Mouse (Mus musculus): ENCODE results near the gene Hhipl1. TPM values are rescaled to one million over a fixed set of nuclear protein-coding genes. Genes with fewer than 3 reads are reported as not detected.

Hhipl1 gene
- polyA plus RNA-seq, 1 experiment from 2014 or later = 0.32 TPM

DNA sequence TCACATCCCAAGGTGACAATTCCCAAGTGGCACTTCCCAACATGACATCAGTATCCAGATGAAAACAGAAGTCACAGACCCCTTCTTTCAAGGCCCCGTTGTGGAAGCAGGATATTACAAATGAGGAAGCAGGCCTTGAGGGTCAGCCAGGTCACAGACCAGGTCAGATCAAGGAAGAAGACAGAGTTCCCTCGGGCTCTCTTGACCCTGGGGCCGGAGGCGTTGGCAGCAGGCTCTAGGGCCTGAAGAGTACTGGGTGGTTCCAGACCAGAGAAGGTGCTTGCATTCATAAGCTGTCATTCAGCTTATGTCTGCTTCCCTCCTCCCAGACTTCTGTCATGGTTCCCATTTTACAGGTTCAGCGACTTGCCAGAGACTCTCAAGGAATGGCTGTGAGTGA, 36.4 kb upstream of the Hhipl1 start:
- Histone ChIP-seq H3K4me2 (ENCODE audit: low read depth, severe bottlenecking) (no peak overlapping the region), H3K9ac (ENCODE audit: low read length) (no peak overlapping the region), H3K4me3 (ENCODE audit: low read depth, low read length) (no peak overlapping the region), H3K27ac (replicated peaks; ENCODE audit: low read depth, low read length) (no peak overlapping the region), H3K36me3 (ENCODE audit: control insufficient read depth, insufficient read depth, low read length) (no peaks in the 10 kb centered on the region), H3K4me1 (ENCODE audit: control insufficient read depth, insufficient read depth, low read length) (peaks cover 44% of the 10 kb centered on the region), H3K27me3 (ENCODE audit: control insufficient read depth, insufficient read depth, low read length) (peaks cover 12% of the 10 kb centered on the region), H3K9me3 (ENCODE audit: control insufficient read depth, low read length) (no peaks in the 10 kb centered on the region)
- WGBS = 67% methylated on average over 5 of the region's 5 CpGs
- DNase-seq (ENCODE audit: low spot score) (no peak), ATAC-seq (ENCODE audit: insufficient number of reproducible peaks, low FRiP score, low TSS enrichment, low read depth) (no peak)

DNA sequence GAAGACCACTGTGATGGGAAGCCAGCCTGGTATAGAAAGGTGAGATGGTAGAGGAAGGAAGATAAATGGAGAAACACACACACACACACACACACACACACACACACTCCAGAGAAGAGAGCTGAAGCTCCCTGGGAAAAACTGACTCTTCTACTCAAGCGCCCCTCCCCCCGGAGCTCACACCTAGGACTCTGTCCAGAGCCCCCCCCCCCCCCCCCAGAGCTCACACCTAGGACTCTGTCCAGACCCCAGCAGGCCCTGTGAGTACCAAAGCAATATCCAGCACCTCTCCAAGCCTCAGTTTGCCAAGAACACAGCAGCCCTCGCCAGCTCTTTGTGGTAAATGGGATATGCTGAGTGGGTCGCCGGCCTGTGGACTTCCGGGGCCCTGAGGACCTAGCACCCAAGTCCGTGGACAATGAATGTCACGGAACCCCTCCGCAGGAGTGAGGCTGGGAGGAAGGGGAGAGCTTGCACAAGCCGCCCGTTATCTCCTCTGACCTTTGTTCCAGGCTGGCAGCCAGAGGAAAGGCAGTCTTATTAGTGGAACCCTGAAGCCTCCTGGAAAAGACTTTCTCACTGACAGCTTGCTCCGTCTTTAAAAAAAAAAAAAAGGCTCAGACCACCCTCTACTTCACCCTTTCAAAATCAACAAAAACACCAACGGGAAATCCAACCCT, 35.7 kb upstream of the Hhipl1 start:
- Histone ChIP-seq H3K9me3 (ENCODE audit: control insufficient read depth, low read length) (no peaks in the 10 kb centered on the region), H3K36me3 (ENCODE audit: control insufficient read depth, insufficient read depth, low read length) (no peaks in the 10 kb centered on the region), H3K27me3 (ENCODE audit: control insufficient read depth, insufficient read depth, low read length) (peaks cover 12% of the 10 kb centered on the region), H3K4me2 (ENCODE audit: low read depth, severe bottlenecking) (no peak overlapping the region), H3K4me1 (ENCODE audit: control insufficient read depth, insufficient read depth, low read length) (peaks cover 43% of the 10 kb centered on the region), H3K4me3 (ENCODE audit: low read depth, low read length) (no peak overlapping the region), H3K9ac (ENCODE audit: low read length) (no peak overlapping the region), H3K27ac (replicated peaks; ENCODE audit: low read depth, low read length) (no peak overlapping the region)
- no peak for ATAC-seq (ENCODE audit: insufficient number of reproducible peaks, low FRiP score, low TSS enrichment, low read depth)
- 73% methylated on average over 13 of the region's 13 CpGs for WGBS
- DNase-seq (ENCODE audit: low spot score) = no peak

GRCm38 (mm10) chr12:108271351-108272142, 34.5 kb upstream of the Hhipl1 start:
- H3K4me2 ChIP-seq (ENCODE audit: low read depth, severe bottlenecking) = no peak overlapping the region
- no peaks in the 10 kb centered on the region for H3K36me3 ChIP-seq (ENCODE audit: control insufficient read depth, insufficient read depth, low read length)
- no peaks in the 10 kb centered on the region for H3K9me3 ChIP-seq (ENCODE audit: control insufficient read depth, low read length)
- peaks cover 12% of the 10 kb centered on the region for H3K27me3 ChIP-seq (ENCODE audit: control insufficient read depth, insufficient read depth, low read length)
- no peak overlapping the region for H3K4me3 ChIP-seq (ENCODE audit: low read depth, low read length)
- peaks cover 33% of the 10 kb centered on the region for H3K4me1 ChIP-seq (ENCODE audit: control insufficient read depth, insufficient read depth, low read length)
- no peak for DNase-seq (ENCODE audit: low spot score)
- no peak overlapping the region for H3K27ac ChIP-seq (replicated peaks; ENCODE audit: low read depth, low read length)
- ATAC-seq (ENCODE audit: insufficient number of reproducible peaks, low FRiP score, low TSS enrichment, low read depth) = no peak
- 89% methylated on average over 16 of the region's 16 CpGs for WGBS
- no peak overlapping the region for H3K9ac ChIP-seq (ENCODE audit: low read length)

- Histone ChIP-seq H3K36me3 (ENCODE audit: control insufficient read depth, insufficient read depth, low read length) (no peaks in the 10 kb centered on the region), H3K4me1 (ENCODE audit: control insufficient read depth, insufficient read depth, low read length) (peaks cover 34% of the 10 kb centered on the region), H3K27me3 (ENCODE audit: control insufficient read depth, insufficient read depth, low read length) (peaks cover 12% of the 10 kb centered on the region), H3K27ac (replicated peaks; ENCODE audit: low read depth, low read length) (no peak overlapping the region), H3K9me3 (ENCODE audit: control insufficient read depth, low read length) (no peaks in the 10 kb centered on the region), H3K4me3 (ENCODE audit: low read depth, low read length) (no peak overlapping the region), H3K4me2 (ENCODE audit: low read depth, severe bottlenecking) (no peak overlapping the region), H3K9ac (ENCODE audit: low read length) (no peak overlapping the region)
- ATAC-seq (ENCODE audit: insufficient number of reproducible peaks, low FRiP score, low TSS enrichment, low read depth) (no peak), DNase-seq (ENCODE audit: low spot score) (no peak)
- 58% methylated on average over 7 of the region's 7 CpGs for WGBS
Observed at GRCm38 (mm10) chr12:108272143-108272635, 33.9 kb upstream of the Hhipl1 start.

DNA sequence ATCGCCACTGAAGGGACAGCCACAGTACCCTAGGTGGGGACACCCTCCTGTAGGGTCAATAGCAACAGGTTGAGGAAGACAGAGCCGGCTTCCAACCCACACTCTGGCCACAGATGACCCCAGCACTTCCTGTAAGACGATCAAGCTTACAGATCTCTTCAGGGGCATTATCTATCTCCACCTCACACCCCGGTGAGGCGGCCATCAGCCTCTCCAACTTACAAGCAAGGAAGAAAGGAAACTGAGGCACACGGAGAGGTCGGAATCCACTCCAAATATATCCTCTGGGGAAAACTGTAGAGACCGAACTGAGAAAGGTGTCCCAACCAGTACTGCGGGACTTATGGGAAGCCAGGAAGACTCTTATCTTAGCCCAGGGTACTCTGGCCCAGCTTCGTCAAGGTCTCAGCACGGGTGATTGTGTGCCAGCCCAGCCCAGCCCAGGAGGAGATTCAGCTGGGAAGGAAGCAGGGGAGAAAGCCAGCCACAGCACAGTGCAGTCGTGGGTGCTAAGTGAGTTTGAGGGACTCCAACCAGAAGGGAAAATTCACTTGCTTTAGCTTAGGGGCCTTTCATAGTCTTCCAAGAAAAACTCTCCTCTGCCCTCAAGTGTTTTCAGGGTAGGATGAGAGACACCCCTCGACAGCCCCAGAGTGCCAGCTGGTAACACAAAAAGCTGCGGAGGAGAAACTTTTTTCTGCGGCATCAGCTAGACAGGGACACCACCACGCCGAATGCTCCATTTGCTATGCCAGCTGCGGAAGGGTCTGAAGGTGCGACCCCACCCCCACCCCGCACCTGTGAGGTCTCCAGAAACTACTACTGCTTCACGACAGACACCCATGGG, 32.4 kb upstream of the Hhipl1 start:
- H3K4me3 ChIP-seq (ENCODE audit: low read depth, low read length) = peak overlapping the region; percentile 59
- H3K27me3 ChIP-seq (ENCODE audit: control insufficient read depth, insufficient read depth, low read length) = peaks cover 12% of the 10 kb centered on the region
- H3K4me2 ChIP-seq (ENCODE audit: low read depth, severe bottlenecking) = peak overlapping the region; percentile 98
- no peak for DNase-seq (ENCODE audit: low spot score)
- WGBS = 5% methylated on average over 21 of the region's 21 CpGs
- ATAC-seq (ENCODE audit: insufficient number of reproducible peaks, low FRiP score, low TSS enrichment, low read depth) = no peak
- peak overlapping the region; percentile 61 for H3K9ac ChIP-seq (ENCODE audit: low read length)
- no peaks in the 10 kb centered on the region for H3K36me3 ChIP-seq (ENCODE audit: control insufficient read depth, insufficient read depth, low read length)
- H3K9me3 ChIP-seq (ENCODE audit: control insufficient read depth, low read length) = no peaks in the 10 kb centered on the region
- H3K4me1 ChIP-seq (ENCODE audit: control insufficient read depth, insufficient read depth, low read length) = peaks cover 45% of the 10 kb centered on the region
- no peak overlapping the region for H3K27ac ChIP-seq (replicated peaks; ENCODE audit: low read depth, low read length)

DNA sequence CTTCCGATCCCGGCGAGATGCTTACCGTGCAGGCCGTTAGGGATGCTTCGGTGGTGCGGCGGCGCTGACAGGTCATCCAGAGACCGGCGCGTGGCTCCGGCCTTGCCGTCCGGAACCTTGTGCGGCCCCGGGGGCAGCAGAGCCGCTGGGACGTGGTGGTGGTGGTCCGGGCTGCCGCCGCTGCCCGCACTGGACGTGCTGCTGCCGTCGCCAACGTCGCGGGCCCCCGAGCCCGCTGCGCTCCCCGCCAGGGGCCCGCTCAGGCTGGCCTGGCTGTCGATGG, 31.8 kb upstream of the Hhipl1 start:
- H3K27me3 ChIP-seq (ENCODE audit: control insufficient read depth, insufficient read depth, low read length) = peaks cover 12% of the 10 kb centered on the region
- no peaks in the 10 kb centered on the region for H3K9me3 ChIP-seq (ENCODE audit: control insufficient read depth, low read length)
- under 1% methylated on average over 31 of the region's 35 CpGs for WGBS
- ATAC-seq (ENCODE audit: insufficient number of reproducible peaks, low FRiP score, low TSS enrichment, low read depth) (no peak), DNase-seq (ENCODE audit: low spot score) (peak; percentile 55)
- peak overlapping the region; percentile 98 for H3K4me2 ChIP-seq (ENCODE audit: low read depth, severe bottlenecking)
- no peak overlapping the region for H3K27ac ChIP-seq (replicated peaks; ENCODE audit: low read depth, low read length)
- H3K36me3 ChIP-seq (ENCODE audit: control insufficient read depth, insufficient read depth, low read length) = no peaks in the 10 kb centered on the region
- H3K4me1 ChIP-seq (ENCODE audit: control insufficient read depth, insufficient read depth, low read length) = peaks cover 45% of the 10 kb centered on the region
- peak overlapping the region; percentile 61 for H3K9ac ChIP-seq (ENCODE audit: low read length)
- H3K4me3 ChIP-seq (ENCODE audit: low read depth, low read length) = peak overlapping the region; percentile 59

DNA sequence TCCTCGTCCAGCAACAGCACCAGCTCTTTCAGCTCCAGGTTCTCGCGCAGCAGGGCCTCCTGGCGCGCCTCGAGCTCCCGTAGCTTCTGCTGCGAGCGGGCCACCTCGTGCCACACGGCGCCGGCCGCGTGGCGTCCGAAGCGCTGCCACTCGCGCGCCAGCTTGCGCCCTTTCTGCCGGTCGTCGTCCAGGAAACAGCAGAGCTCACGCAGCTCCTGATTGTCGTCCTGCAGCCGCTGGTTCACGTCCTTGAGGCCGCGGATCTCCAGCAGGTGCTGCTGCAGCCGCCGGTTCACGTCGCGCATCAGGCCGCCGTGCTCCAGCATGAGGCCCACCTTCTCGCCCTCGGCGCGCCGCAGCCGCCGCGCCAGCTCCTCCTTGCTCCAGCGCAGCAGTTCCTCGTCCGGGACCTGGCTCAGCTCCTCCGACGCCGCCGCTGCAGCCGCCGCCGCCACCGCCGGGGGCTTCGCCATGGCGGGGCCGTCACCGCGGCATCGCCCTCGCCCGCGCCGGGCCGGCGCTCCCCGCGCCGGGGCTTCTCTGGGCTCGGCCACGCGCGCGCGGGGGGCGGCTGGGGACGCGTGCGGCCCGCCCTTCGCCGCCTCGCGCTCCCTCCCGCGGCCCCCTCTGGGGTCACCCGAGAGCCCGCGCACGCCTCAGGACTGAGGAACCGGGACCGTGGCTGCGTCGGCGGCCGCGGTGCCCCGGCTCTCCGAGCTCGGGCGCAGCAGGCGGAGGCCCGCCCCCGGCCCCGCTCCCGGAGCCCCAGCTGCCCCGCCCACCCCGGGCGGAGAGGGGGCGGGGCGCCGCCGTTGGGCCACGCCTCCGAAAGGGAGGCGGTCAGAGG, 31.2 kb upstream of the Hhipl1 start, which contains the start of gene Ccdc85c:
Ccdc85c (minus strand) TSS at position 765 of the 847 bp plus-strand sequence.
- Histone ChIP-seq H3K27me3 (ENCODE audit: control insufficient read depth, insufficient read depth, low read length) (peaks cover 12% of the 10 kb centered on the region), H3K4me2 (ENCODE audit: low read depth, severe bottlenecking) (peak within 1 kb of the TSS; percentile 98), H3K4me1 (ENCODE audit: control insufficient read depth, insufficient read depth, low read length) (peaks cover 45% of the 10 kb centered on the region), H3K4me3 (ENCODE audit: low read depth, low read length) (peak within 1 kb of the TSS; percentile 59), H3K36me3 (ENCODE audit: control insufficient read depth, insufficient read depth, low read length) (no peaks in the 10 kb centered on the region), H3K27ac (replicated peaks; ENCODE audit: low read depth, low read length) (peak within 1 kb of the TSS; percentile 76), H3K9ac (ENCODE audit: low read length) (peak within 1 kb of the TSS; percentile 61), H3K9me3 (ENCODE audit: control insufficient read depth, low read length) (no peaks in the 10 kb centered on the region)
- under 1% methylated on average over 99 of the region's 120 CpGs for WGBS
- ATAC-seq (ENCODE audit: insufficient number of reproducible peaks, low FRiP score, low TSS enrichment, low read depth) (no peak; the same call in 1 of the 2 replicates), DNase-seq (ENCODE audit: low spot score) (peak; percentile 76)

All from limb, embryonic 11.5 days (tissue).